Mouse (Mus musculus): ENCODE results near the gene Slc25a34.

DNA sequence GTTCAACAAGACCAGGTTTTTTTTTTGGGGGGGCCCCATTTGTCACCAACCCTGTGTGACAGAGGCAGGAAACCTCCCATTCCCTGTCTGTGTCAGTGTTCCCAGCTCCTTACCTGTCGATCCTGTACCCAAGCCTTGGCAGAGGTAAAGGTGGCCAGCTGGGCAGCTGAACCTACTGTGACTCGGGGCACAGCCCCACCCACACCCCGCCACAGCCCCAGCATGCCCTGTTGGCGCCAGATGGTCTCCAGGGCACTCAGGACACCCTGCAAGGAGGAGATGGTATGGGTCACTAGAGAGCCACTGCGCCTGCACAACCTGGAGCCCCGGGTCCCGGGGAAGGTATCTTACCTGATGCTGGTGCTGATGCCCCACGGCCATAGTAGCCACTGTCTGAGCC lies 1.5 kb downstream of the Slc25a34 start:
- no peak for TF ChIP-seq POLR2A (IDR thresholded peaks at IDR 0.05; ENCODE audit: insufficient read length, low read depth)
- TF ChIP-seq MYOG (IDR thresholded peaks at IDR 0.05; ENCODE audit: control insufficient read depth in 1 of 3, insufficient read depth in 1 of 3, insufficient read length in 2 of 3, low read depth in 2 of 3): no peak
- no peak for TF ChIP-seq USF1 (IDR thresholded peaks at IDR 0.05; ENCODE audit: low read depth)
- no peak for TF ChIP-seq MAX (IDR thresholded peaks at IDR 0.05; ENCODE audit: low read depth)
- TF ChIP-seq POLR2AphosphoS2 (IDR thresholded peaks at IDR 0.05; ENCODE audit: insufficient read length, low read depth): no peak

Measured in myocyte (in vitro differentiated cells).